Mouse (Mus musculus) gastrocnemius, adult 8-10 months (tissue): ENCODE results near the gene Auh. TPM values are rescaled to one million over a fixed set of nuclear protein-coding genes. Genes with fewer than 3 reads are reported as not detected.

Experiments used
- DNase-seq, 2 experiments: peaks; one replicate each; pipeline ENCODE4 v3.0.0; 2022; ENCODE audit warnings: low spot score in 2 of 2
- total RNA-seq, 4 experiments: library from RNA; stranded (reverse); gene quantifications; 2 replicates each; pipeline ENCODE4 v1.2.4; 2022

Gene Auh
- total RNA-seq, 4 experiments from 2014 or later, result 75.2 to 88.9 (median 78.6) TPM

DNA sequence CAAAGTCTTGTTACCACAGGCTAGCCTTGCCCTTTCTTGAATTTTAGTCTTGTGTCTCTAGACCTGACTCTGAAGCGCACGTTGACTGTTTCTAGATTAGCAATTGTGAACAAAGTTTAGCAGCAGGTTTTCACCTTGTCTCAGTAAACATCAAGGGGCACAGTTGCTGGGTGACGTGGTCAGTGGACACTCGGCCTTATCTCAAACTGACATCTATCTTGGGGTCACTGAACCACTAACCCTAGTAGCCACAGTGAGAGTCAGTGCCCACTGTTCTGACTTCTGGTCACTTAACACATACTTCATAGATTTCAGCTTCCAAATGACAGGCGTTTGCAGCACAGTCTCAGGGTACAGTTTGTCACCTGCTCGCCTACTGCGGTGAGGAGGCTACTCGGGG, 93.2 kb downstream of the Auh start:
- DNase-seq, result no peak

DNA sequence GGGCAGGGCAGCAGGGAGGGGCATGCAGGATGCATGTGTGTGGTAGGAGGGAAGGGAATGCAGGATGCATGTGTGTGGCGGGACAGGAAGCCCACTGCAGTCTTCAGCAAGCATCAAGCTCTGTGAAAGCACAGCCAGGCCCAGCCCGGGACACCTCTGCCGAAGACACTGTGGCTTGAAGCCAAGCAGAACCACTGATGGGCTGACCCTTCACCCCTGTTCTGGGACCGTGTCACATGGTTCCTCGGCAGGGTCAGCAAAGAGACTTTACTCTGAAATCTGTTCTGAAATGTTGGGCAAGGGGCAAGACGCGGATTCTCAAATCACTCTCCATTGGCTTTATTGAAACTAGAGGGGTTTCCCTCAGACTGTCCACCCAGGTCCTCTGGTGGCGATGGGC, 94.9 kb downstream of the Auh start:
- DNase-seq, result no peak

DNA sequence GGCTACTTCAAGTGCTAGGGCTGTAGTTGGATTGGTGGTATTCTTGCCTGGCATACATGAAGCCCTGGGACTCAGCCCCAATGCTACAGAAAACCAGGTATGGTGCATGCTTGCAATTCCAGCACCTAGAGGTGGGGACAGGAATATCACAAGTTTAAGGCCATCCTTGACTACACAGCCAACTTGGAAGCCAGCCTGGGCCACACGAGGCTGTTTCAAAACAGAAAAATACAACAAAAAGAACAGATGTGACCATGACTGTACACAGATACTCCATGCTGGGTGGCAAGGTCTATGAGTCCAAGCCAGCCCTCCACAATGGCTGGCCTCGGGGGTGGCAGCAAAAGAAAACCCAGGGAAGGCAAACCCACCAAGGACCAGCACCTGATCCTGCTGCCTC, 95.7 kb downstream of the Auh start:
- DNase-seq, result no peak

DNA sequence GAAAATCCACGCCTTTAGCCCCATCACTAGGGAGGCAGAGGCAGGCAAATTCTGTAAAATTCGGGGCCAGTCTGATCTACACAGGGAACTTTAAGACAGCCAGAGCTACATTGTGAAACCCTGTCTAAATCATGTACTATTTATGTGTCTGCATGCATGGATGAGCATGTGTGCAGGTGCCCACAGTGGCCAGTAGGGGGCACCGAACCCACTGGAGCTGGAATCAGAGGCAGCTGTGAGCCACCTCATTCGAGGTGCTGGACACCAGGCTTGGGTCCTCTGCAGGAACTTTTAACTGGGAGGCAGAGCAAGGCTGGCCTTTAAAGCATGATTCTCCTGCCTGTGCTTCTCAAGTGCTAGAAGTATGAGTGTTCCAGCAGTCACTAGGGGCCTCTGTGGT, 96.3 kb downstream of the Auh start:
- no peak for DNase-seq

DNA sequence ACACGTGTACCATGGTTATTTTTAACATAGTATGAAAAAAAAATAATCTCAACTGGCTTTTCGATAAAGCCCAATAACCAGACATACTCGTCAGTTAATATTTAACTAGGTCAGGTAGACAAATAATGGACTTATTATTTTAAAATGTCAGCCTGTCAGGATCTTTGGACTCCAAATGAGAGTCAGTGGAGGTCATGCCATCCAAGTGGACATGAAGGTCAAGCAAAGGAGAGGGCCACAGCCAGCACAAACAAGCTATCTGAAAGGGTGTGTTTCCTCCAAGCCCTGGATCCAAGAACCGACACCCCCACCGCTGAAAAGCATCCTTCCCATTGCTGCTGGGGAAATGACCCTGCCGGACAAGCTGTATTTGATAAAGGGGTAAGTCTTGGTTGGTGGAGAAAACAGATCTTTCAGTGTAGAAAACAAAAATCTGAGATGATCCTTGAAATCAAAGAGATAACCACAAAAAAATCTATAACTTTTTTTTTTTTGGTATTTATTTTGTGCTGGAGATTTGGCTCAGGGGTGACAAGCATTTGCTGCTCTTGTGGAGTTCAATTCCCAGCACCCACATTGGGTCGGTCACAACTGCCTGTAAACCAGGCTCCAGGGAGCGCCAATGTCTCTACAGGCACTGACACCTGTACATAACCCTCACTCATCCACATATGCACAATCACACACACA, 96.9 kb downstream of the Auh start:
- no peak for DNase-seq

DNA sequence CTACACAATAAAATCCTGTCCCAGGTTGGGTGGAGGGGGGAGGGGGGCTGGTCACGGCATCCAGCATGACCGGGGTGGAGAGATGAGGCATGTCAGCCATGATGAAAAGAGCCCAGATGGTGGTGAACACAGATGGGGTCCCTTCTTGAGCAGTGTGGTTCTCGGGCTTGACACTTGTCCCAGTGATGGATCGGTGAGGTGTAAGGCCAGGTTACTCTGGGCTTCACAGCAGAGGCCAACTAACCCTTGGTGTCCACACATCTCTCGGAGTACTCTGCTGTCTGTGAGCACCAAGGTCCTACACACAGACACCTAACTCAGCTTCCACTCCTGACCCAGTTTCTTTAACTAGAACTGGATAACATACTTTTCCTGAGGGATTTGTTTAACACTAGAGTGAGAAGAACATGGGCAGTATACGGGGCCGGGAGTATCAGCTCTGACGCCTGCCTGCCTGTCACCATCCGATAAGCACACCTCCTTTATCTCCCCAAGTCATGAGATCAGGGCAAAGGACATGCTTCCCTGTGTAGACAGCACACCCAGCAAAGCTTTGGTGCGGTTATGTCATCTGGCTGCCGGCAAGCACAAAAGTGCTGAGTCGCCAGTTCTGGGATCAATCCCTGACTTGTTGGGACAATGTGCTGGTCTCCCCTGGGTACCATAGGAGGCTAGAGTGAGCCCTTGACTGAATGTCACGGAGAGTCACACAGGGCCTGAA, 98.3 kb downstream of the Auh start:
- DNase-seq, result no peak

DNA sequence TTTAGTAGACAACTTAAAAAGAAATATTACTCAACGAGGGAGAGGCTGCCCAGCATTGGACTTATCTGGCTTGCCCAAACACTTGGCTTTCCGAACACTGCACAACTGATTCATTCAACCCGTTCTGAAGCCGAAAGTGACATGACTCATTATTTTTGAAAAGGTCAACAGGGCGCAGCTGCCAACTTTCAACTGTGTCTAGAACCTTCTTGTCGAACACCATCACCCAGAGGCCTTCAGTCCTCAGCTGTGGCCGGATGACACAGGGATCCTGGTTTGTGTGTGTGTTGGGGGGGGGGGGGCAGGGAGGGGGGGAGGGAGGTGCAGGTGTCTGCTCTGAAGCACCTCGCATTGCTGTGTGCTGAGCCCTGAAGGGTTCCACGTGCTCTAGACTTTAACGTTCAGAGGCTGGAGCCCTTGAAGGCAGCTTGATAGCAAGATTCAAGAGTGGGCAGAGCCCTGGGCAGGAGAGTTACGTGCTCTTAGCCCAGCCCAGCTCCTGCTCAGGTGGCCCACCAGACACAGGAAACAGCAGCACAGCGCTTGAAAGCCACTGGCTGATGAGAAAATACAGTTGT, 100.4 kb downstream of the Auh start:
- peak in 1 of 2 experiments; percentile 22 for DNase-seq

DNA sequence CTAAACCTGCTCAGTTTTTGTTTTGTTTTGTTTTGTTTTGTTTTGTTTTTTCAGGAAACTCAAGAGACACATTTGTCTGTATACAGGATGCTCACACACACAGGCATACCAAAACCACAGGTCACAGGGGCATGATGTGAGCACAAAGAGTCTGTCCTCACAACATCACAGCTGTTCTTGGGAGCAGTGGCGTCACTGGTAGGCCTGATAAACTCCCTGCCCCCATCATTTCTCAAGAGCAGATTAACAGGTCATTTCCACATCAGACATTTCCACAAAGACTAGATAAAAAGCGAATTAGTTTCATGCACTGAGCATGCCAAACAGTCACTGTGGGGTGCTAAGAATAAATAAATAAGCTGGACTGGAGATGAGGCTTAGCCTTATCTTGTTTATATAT, 101.3 kb downstream of the Auh start:
- no peak for DNase-seq

DNA sequence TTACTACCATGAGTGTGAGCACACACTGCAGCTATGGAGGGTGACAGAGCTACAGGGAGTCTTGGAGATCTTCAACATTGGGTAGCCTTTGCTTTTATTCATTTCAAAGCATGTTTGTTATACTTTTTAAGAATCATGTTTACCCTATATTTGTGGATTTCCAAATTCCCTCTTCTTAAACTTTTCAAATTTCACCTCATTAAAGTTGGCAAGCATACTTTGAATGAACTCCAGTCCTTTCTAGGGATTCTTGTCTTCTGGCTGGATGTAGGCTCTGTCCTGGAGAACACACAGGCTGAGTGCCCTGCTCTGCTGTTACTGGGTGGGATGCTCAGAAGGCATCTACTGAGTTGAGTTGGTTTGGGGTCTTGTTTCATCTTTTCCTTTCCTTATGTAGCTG, 102.8 kb downstream of the Auh start:
- no peak for DNase-seq

DNA sequence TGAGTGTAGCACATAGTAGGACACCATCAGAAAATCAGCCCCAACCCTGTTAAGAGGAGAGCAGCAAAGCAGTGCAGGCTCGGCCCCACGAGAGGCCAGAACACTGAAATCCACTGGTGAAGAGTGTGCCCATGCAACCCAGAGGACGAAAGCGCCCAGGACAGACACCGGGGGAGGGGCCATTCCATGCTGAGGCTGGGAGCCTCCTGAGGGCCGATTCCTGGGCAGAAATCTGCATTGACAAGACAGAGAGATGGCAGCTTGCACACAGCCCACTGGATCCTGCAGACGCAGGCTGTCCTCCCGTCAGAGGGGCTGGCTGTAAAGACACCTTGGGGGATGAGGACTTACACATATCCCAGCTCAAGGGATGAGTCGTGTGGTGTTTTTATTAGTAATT, 104.7 kb downstream of the Auh start:
- DNase-seq, result no peak

DNA sequence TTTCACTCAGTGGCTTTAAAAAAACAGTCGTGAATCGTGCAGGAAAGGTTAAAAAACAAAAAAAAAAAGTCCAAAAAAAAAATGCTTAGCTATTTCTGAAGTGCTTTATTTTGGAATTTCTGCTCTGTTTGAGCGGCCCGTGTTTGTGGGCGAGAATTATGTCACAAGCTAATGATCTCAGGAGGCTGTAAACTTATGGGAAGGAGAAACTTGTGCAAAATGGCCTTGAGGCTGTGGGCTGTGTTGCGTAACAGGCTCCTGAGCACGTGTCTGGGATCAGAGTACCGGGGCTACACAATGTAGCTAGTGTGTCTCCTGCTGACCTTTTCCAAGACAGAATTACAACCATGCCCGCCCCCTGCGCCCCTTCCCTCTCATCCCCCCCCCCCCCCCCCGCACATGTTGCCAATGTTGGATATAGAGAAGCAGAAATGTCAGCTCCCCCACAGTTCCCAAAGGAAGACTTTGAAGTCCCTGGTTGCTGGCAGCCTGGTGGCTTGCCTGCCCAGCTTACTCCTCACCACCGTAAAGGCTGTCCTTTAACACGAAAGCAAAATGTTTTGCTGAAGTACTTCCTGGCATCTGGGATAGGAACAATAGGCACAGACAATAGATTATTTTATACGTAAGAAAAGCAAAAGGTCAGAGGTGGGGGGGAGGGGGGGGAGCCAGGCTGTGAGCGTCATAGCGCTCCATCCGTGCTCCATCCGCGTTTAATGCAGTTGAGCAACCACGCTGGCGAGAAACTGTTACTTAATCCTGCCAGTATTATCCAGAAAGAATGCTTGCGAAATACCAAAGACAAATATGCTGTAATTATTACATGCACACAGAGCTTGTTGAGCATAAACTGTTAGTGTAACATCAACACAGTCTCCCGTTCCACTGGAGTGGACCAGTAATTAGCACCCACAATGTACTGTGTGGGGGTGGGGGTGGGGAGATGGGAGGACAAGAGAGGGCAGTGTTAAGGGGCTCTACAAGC, 107.0 kb downstream of the Auh start:
- no peak for DNase-seq

DNA sequence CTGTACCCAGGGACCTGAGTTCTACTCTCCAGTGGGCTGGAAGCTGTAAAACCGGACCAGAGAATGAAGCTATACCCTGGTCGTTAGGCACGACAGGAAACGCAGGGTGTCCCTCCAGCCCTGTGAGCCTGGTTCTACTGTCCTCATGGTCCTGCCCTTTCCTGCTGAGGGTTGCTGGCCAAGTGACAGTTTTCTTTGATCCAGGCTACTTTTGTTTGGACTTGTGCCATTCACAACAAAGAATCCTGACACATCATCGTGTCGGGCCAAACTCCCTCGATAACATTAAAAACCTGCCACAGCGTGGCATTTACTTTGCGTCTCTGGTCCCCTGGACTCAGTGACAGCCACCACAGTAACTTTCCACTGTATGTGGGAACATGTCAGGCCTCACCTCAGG, 107.9 kb downstream of the Auh start:
- DNase-seq, result no peak

DNA sequence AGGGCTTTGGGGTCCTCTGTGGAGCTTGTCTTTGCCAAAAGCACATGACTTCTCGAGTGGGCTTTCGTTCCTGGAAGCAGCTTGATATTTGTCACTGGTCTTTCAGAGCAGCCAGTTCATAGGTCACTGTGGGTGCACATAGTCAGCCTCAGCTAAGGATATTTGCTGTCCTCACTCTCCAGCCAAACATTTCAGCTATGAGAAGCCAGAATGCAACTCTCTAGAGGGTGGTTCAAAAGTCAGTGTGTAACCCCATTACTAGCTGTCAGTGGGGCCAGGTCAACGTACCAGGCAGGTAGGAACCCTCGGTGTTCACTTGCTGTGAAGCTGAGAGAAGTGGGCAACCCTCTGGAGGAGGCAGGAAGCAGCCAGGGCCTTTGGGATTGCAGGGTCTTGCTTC, 109.6 kb downstream of the Auh start:
- no peak for DNase-seq

DNA sequence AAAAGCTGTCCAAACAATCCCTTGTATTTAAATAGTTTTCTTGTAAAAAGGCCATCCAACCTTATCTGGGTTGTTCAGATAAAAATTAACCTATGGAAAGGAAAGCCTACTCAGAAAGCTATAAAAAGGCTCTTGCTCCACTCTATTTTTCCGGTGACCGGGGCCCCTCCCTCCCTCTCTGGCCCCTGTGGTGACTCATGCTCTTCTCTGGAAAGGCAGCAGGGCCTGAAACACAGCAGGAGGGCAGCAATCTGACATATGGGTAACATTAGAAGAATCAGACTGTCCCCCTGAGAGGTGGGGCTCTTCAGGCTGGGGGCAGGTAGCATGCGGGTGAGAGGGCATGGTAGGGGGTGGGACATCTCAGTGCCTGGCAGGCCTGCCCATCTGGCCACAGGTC, 110.7 kb downstream of the Auh start:
- DNase-seq, result peak; percentile 65 to 68

DNA sequence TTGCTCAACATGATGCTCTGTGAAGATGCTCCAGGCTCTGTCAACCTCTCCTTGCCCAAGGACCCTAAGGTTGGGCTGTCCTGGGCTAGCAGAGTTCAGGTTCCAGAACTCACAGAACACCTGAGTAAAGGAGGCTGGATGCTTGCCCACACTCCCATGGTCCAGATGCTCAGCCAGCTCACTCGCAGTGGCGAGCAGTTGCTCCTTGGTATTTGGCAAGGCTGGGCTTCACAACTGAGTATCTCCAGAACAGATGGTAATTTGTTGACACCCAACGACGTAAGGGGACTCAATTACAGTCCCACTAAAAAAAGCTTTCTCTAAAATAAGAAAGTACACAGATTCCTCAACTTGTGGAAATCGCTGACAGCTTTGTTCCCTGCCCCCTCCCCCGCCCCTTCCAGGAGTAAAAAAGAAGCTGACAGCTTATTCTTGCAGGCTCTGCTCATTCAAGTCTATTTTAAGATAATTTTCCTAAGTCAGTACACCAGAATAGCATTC, 111.4 kb downstream of the Auh start:
- DNase-seq, result peak; percentile 73

DNA sequence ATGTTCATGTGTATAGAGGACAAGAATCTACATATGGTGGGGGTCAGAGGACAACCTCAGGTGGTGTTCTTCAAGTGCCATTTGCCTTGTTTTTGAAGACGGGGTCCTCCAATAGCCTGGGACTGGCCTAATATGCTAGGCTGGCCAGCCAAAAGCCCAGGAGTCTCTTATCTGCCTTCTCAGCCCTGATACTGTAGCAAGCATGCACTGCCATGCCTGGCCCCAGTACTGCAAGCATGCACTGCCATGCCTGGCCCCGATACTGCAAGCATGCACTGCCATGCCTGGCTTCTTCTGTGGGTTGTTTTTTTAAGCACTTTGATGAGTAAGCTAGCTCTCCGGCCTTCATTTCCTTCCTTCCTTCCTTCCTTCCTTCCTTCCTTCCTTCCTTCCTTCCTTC, 115.7 kb downstream of the Auh start:
- DNase-seq, result no peak

DNA sequence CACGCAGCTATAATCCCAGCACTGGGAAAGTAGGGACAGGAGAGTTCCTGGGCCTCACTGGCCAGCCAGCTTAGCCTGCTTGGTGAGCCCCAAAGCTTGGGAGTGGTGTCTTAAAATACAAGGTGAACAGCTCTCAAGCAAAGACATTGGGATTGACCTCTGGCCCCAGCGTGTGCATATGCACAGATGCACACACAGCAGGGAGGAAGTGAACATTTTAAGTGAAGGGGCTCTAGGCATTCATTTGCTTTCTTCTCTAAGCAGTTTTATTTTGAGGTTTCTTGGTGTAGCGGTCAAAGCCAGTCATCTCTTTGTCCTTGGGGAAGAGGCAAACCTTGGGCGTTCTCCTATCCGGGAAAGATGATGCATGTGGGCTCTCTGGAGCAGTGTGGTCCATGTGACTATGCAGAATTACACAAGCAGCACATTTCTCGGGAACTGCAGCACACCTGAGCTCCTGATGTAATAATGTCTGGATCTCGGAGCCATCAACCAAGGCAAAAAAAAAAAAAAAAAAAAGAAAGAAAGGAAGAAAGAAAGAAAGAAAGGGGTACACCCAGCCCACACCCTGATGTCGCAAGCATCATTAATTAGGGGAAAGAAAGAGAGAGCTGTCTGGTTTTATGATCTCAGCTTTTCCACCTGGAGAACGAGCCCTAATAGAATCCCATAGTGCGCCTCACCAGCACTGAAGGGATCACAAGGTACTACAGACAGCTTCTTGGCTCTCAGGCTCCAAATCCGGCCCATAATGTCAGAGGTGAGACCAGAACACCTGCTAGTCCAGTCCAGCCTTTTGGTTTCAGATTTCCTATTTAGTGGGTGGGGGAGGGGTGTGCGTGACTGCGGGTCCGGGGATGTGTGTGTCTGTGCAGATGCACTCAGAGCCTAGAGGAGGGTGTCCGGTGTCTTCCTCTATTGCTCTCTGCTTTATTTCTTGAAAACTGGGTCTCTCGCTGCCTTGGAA, 116.6 kb downstream of the Auh start:
- peak; percentile 37 to 58 for DNase-seq

DNA sequence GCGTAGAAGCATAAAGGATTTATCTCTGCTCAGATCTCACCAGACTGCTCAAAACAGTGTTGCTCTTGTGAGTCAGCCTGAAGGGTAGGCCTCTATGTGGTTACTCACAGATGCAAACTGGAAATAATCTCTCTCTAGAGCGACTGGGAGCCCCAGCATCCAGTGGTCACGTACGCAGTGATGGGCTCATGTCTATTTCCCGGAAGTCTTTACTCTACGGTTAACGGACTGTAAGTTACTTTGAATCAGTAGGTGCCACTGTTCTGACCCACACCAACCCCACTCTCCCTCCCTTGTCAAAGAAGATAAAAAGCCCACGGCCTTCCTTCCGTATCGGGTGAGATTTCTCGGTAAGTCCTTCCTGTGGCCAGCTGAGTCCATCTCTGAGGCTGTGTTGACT, 121.8 kb downstream of the Auh start:
- no peak for DNase-seq

DNA sequence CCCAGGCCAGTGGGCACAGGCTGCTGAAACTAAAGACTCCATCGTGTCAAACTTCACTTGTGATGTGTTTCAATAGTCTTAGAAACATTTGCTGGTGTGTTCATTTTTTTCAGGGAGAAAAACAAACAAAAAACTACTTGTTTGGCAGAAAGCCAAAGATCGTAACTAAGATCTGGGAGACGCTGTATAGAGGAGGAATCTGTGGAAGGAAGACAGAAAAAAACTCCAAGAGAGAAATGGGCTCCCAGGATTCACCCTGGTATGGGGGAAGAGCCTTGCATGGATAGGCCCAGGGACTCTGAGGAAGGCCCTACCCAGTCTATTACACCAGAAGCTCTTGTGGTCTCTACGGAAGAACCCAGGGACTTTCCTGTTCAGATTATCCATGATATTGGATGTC, 123.5 kb downstream of the Auh start:
- DNase-seq, result no peak

DNA sequence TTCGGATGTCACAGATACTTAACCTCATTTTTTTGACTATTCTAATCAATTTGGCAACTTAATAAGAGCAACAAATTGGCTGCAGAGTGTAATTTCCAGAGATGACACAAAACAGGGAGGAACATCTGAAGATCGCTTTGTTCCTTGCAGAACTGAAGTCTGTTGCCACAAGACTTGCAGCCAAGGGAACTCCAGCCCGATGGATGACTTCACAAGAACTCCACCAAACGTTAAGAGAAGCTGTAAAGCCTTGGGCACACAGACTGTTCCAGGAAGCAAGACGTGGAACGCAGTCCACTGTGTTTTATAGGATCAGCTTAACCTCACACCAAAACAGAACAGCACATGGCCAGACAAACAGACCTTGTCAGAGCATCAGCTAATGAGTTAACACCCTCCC, 123.9 kb downstream of the Auh start:
- DNase-seq, result no peak
